Mouse (Mus musculus) granulocyte monocyte progenitor cell, adult 5-6 weeks (primary cell): Measurements from ENCODE around the gene Ooep. TPM values are rescaled to one million over a fixed set of nuclear protein-coding genes. Genes with fewer than 3 reads are reported as not detected.
"Not testable (repeated sequence)": the region's sequence is repeated elsewhere in the genome, so short reads cannot be mapped to it uniquely, and the experiment has no call there.

Experiments used
- ATAC-seq: replicated peaks from 2 replicates; pipeline ENCODE4 v1.8.0; 2016; ENCODE audit warnings: mild to moderate bottlenecking, moderate TSS enrichment, inconsistent platforms; ENCODE audit not compliant: poor library complexity, severe bottlenecking
- total RNA-seq, 2 experiments: library from RNA; stranded (forward) in 1 of 2; stranded (reverse) in 1 of 2; fragments of 200-712, 200-1000 nt in 1 of 2; fragments of >200 nt in 1 of 2; fragmentation: Nextera tagmentation in 1 of 2; gene quantifications; 2 replicates each; pipeline ENCODE4 v1.2.3; 2014 to 2017

The Ooep gene
- total RNA-seq, 2 experiments from 2014 or later: not detected

DNA sequence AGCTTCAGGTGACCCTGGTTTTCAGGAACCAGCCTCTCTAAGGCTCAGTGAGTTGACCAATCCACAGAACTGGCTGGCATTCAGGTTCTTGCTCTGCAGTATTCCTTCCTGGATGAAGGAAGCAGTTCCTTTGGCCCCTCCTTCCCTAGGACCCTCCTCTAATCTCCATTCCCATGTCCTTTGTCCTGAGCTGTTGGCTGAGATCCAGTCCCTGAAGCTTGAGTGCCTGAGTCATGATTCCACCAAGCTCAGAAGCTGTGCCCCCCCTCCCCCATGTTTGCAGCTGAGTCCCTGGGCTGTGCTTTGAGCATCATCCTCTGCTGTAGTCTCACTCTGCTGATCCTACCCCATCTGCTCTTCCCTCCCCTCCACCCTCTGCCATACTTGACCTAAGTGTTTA is 41.5 kb downstream of the Ooep start:
- ATAC-seq: not testable (repeated sequence)

DNA sequence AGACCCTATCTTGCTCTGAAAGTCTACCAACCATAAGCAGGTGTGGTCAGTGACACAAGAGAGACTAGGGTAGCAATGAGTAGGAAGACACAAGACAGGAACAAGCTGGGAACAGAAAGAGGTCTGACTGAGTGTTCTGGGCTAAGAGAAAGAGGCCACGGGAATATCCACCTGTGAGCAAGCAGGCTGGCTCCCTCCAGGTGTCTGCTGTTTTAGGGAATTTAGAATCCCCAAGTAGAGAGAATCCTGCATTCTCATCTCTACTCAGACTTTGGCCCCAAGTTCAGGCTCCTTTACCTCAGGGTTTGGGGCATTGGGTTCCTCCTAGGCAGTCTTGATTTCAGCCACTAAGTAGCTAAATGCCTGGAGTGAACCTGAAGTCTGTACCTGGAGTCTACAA is 51.2 kb downstream of the Ooep start, which contains the start of gene Omt2b:
TSS of gene Omt2b (plus strand) at position 301 of the 400 bp plus-strand sequence.
- not testable (repeated sequence) for ATAC-seq

Other genes starting within 250 kb of the Ooep start
- 1.9 and 3.4 TPM in 2 replicates for gene Gsta4, start 196.0 kb downstream of the Ooep start, total RNA-seq (2014; fragmentation: Nextera tagmentation)
- 2.0 and 2.8 TPM in 2 replicates for gene Gsta4, start 196.0 kb downstream of the Ooep start, total RNA-seq (2017)
- not detected in 2 replicates for gene Gsta1, start 148.1 kb downstream of the Ooep start, total RNA-seq (2014; fragmentation: Nextera tagmentation)
- not detected in 2 replicates for gene Gsta1, start 148.1 kb downstream of the Ooep start, total RNA-seq (2017)
- gene Gm3776, start 121.6 kb downstream of the Ooep start, total RNA-seq (2014; fragmentation: Nextera tagmentation): not detected in 2 replicates
- gene Gm3776, start 121.6 kb downstream of the Ooep start, total RNA-seq (2017): not detected in 2 replicates
- gene Gm10639, start 88.8 kb downstream of the Ooep start, total RNA-seq (2014; fragmentation: Nextera tagmentation): not detected in 2 replicates
- not detected in 2 replicates for gene Gm10639, start 88.8 kb downstream of the Ooep start, total RNA-seq (2017)
- not detected in 2 replicates for gene Omt2a, start 63.9 kb downstream of the Ooep start, total RNA-seq (2014; fragmentation: Nextera tagmentation)
- gene Omt2a, start 63.9 kb downstream of the Ooep start, total RNA-seq (2017): not detected in 2 replicates
- gene Omt2b, start 51.1 kb downstream of the Ooep start, total RNA-seq (2014; fragmentation: Nextera tagmentation): not detected in 2 replicates
- not detected in 2 replicates for gene Omt2b, start 51.1 kb downstream of the Ooep start, total RNA-seq (2017)
- not detected in 2 replicates for gene Gsta2, start 22.9 kb downstream of the Ooep start, total RNA-seq (2014; fragmentation: Nextera tagmentation)
- not detected in 2 replicates for gene Gsta2, start 22.9 kb downstream of the Ooep start, total RNA-seq (2017)
- not detected in 2 replicates for gene Dppa5a, start 10.5 kb downstream of the Ooep start, total RNA-seq (2014; fragmentation: Nextera tagmentation)
- not detected in 2 replicates for gene Dppa5a, start 10.5 kb downstream of the Ooep start, total RNA-seq (2017)
- 0.28 TPM in 1 of 2 replicates, not detected in the other for gene Ddx43, start 17.1 kb upstream of the Ooep start, total RNA-seq (2014; fragmentation: Nextera tagmentation)
- 0.04 TPM in 1 of 2 replicates, not detected in the other for gene Ddx43, start 17.1 kb upstream of the Ooep start, total RNA-seq (2017)
- 23.1 and 24.9 TPM in 2 replicates for gene Cgas, start 64.5 kb upstream of the Ooep start, total RNA-seq (2014; fragmentation: Nextera tagmentation)
- gene Cgas, start 64.5 kb upstream of the Ooep start, total RNA-seq (2017): 20.1 and 23.2 TPM in 2 replicates
- 27.8 and 43.2 TPM in 2 replicates for gene Mto1, start 69.5 kb upstream of the Ooep start, total RNA-seq (2014; fragmentation: Nextera tagmentation)
- 30.2 and 31.5 TPM in 2 replicates for gene Mto1, start 69.5 kb upstream of the Ooep start, total RNA-seq (2017)
- gene Gm17324, start 70.1 kb upstream of the Ooep start, total RNA-seq (2014; fragmentation: Nextera tagmentation): not detected in 2 replicates
- gene Gm17324, start 70.1 kb upstream of the Ooep start, total RNA-seq (2017): 0.46 TPM in 1 of 2 replicates, not detected in the other
- 11,615 and 12,636 TPM in 2 replicates for gene Eef1a1, start 110.4 kb upstream of the Ooep start, total RNA-seq (2014; fragmentation: Nextera tagmentation)
- gene Eef1a1, start 110.4 kb upstream of the Ooep start, total RNA-seq (2017): 9,337 and 10,965 TPM in 2 replicates
- gene Slc17a5, start 209.3 kb upstream of the Ooep start, total RNA-seq (2014; fragmentation: Nextera tagmentation): 5.5 and 11.3 TPM in 2 replicates
- 8.9 and 11.5 TPM in 2 replicates for gene Slc17a5, start 209.3 kb upstream of the Ooep start, total RNA-seq (2017)
- not detected in 2 replicates for gene Cd109, start 236.8 kb upstream of the Ooep start, total RNA-seq (2014; fragmentation: Nextera tagmentation)
- gene Cd109, start 236.8 kb upstream of the Ooep start, total RNA-seq (2017): not detected in 2 replicates